Mouse (Mus musculus): Measurements from ENCODE around the gene Zc3hc1.

Gene Zc3hc1

DNA sequence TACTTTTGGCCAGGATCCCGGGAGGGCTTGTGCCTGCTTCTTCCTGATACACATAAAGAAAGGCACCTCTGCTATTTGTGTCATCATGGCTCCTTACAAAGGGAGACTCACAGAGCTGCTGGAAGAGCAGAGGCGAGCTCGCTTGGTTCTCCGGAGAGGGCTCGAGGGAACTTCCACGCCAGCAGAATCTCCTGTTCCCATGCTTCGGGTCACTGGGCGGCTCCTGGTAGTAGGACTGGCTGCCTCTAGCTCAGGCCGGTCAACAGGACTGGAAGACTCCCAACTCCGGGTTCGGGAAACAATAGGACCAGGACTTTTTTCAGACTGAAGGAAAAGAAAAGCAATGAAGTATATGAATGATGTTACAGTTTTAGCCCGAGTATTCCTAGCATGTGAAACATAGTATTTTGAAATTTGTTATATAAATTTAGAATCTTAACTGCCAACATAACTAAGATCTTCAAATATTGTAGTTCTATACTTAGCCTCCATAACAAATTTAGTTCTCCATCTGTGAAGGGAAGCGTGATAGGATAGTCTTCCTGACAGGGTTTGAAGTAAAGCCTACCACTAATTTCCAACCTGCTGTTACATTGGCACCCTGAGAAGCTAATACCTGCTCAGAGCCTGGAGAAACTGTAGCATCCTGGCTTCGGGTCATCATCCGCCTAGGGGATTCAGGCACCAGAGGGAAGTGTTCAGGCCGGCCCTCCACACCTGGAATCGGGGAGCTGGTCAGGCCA lies 18.0 kb downstream of the Zc3hc1 start:
- no peak for DNase-seq (ENCODE audit: low spot score)

DNA sequence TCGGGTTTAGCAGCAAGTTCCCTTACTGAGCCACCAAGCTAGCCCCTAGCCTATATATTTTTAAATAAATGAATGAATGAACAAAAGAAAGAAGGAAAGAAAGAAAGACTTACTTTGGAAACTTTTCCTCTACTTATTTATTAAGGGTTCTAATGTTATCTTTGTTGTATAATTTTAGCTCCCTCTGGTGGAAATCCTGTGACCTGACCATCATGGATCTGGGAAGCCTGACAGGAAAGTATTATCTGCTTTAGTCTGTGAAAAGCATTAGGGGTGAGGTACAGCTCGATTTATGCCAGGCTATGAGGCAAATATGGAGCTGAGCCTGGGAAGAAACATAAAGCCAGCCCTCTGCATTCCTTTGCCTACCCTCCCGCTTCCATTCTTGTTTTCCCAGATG lies 21.5 kb downstream of the Zc3hc1 start:
- DNase-seq (ENCODE audit: low spot score): no peak

DNA sequence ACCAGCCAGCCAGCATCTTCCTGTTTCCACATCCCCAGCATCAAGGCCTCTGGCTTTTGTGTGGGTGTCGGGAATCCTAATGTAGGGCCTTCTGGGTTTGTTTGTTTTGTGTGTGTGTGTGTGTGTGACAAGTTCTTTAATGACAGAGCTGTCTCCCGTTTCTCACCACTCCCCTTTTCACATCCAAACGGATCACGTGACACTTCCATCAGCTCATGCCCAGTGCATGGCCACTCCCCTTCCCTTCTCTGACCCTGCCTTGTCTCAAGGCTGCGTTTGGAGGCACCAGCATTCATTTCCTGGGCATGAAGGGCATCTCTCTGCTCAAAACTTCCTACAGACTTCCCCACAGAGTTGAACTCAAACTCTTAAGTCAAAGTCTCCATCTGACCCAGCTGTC lies 27.0 kb downstream of the Zc3hc1 start:
- no peak for DNase-seq (ENCODE audit: low spot score)

DNA sequence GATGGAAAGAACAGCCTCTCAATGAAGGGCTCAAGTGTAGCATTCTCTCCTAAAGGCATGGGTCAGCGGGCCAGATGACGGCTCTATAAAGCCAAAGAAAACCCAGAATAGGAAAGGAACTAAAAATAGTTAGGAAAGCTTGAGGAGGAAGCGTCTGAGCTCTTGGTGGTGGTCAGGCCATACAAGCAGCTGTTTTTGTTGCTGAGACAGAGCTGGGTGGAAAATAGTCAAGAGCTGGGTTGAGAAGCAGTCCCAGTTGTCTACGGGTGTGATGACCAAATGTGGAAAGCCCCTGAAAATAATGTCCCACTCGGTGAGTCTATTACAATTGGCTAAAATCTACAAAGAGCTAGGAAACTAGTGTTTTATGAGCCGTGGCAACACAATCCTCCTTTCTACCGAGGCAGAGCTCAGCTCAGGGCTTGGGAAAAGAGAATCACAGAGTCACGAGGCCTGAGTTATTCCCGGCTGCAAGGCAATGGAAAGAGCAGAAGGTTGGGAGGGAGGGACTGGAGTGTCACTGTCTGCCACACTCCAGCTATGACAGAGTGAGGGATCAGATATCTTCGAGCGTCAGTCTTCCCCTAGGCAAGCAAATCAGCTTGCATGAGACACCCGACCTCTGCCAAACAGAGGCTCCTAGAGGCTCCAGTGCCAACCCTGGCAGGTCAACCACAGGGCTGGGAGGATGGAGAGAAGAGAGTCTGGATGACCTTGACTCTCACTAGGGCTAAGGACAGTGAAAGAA lies 30.9 kb downstream of the Zc3hc1 start:
- no peak for DNase-seq (ENCODE audit: low spot score)

DNA sequence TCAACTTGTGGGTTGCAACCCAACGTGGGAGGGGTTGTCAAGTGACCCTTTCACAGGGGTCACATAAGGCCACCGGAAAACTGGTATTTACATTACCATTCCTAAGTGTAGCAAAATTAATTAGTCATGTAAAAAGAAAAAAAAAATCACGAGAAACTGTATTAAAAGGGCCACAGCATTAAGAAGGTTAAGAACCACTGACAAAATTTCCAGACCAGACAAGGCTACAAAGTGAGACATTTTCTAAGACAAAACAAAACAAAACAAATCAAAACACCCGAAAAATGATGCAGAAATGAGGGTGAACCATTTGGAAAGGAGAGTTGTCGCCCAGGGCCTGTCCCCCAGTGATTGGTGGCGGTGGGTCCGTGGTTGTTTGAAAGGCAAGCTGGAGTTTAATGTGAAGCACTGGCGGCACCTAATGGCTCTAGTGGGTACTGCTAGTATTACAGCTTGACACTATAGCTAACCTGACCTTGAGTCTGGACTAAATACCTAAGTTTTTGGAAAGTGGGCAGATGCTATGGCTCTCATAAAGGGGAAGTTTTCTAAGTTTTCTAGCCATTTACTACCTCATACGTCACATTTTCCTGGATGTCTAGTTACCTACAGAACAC lies 33.2 kb downstream of the Zc3hc1 start:
- DNase-seq (ENCODE audit: low spot score): peak; percentile 58

DNA sequence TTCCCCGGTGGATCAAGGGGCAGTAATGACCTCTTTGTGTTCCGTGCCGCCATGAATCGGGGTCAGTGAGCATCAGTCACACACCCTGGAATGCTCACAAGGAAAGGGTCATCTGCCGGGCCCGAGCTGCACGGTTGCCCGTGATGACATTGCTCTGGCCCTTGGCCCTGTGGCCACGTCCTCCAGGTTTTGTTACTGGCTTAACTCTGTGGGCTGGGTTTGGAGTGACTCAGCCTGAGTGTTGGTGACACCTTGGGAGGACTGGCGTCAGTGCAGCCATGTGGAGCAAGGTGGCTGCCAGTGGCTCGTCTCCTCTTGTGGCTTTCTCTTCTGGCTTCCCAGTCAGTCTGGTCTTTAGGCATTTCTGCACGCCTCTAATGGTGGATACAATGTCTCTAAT lies 34.1 kb downstream of the Zc3hc1 start:
- DNase-seq (ENCODE audit: low spot score): no peak

DNA sequence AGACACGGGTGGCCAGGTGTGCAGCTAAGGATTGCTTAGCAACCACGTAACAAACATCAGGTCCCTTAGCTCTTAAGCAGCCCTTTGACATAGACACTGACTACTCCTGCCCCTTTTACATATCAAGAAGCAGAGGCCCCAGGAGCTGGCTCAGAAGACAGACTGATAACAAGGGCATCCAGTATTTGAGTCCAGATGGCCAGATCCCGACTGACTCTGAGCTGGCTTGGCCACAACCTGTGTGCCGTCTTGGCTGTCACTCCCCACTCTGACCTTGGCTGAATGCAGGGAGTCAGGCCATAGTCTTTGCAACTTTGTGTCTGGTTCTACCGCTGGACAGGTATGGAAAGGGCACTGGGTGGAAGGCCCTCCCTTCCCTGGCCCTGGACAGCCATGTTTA lies 34.7 kb downstream of the Zc3hc1 start:
- DNase-seq (ENCODE audit: low spot score): peak; percentile 29

DNA sequence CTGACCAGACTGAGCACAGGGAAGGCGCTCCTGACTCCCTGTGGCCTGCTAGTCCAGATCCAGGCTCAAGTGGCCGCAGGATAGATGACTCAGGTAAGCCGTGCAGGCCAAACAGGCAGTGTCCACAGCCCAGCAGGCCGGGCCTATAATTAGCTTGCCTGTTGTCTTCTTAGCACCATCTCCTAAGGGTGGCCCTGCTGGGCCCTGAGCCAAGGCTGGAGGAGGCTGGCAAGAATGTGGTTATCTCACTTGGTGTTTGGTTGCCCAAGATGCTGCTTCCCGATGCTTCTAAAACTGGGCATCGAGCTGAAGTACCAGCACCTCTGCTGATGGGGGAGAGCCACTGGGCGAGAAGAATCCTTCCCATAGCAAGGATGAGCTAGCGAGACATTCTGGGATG lies 35.1 kb downstream of the Zc3hc1 start:
- peak; percentile 62 for DNase-seq (ENCODE audit: low spot score)

DNA sequence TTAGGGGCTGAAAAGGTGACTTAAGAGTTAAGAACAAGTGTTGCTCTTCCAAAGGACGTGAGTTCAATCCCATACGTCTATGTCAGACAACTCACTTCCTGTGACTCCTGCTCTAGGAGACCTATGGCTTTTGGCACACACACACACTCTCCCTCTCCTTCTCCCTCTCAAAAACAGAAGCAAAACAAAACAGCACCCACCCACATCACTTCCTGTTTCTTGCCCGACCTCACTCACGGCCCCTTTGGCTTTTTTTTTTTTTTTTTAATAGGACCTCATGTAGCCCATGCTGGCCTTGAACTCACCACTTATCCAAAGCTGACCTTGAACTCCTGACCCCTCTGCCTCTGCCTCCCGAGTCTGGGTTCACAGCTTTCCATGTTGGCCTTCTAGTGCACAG lies 36.1 kb downstream of the Zc3hc1 start:
- DNase-seq (ENCODE audit: low spot score): no peak

DNA sequence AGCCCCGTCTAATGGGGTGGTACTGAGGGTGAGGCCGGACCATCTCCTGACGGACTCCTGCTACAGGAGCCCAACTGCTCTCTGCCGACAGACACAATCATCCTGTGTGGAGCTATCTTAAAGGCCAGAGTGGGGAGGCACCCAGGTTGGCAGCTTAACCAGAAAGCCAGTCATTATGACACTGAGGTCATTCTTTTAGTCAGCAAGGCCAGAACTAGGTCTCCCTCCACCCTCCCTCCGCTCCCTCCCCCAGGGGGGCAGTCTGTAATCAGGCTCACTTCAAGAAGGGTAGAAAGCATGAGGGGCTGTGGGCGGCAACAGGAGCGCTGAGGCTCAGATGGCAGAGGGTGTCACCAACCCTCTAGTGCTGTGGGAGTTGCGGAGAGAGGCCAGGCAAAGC lies 37.2 kb downstream of the Zc3hc1 start:
- DNase-seq (ENCODE audit: low spot score): peak; percentile 29

DNA sequence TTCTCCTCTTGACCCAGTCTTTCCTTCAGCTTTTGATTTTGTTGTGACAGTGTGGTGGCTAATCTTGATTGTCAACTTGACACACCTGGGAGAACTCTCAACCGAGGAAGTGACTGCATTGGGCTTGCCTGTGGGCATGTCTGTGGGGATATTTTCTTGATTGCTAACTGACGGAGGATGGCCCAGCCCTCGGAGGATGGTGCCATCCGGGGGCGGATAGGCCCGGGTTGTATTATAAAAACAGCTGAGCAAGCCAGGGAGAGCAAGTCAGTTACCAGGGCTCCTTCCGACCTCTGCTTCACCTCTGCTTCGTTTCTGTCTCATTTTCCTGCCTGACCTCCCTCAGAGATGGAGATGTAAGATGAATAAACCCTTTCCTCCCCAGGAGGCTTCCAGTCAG lies 38.1 kb downstream of the Zc3hc1 start:
- no peak for DNase-seq (ENCODE audit: low spot score)

DNA sequence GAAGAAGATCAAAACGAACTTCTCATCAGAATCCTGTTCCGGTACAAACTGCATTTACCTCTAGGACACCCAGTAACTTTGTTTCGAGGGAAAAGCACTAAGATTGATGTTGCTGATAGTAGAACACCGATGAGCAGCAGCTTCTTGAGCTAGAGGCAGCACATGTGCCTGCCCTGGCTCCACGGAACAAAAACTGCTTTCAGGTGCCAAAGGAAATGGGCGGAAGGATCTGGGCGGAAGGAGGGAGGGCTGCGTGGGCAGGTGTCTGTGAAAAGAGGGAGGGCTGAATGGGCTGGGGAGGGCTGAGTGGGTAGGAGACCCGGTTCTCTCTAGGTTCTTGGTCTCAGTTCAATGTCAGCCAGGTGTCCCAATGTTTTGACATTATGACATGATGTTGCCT lies 39.5 kb downstream of the Zc3hc1 start:
- DNase-seq (ENCODE audit: low spot score): no peak

DNA sequence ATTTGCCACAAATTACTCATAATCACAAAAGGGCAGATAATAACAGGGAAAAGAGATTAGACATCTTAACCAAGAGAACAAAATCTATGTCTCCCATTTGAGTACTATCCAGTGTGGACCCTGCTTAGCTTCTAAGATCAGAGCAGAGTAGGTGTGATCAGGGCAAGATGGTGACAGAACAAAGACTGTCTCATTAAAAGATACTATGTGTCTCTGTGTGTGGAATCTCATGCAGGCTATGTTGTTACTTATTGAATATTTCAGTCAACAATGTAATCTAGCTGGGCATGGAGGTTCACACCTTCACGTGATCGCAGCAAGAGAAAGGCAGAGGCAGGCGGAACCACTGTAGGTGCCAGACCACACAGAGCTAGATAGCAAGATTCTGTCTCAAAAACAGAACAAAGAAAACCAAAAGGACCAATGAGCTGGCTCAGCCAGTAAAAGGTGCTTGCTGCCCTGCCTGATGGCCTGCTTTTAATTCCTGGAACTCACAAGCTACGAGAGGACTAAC lies 43.5 kb downstream of the Zc3hc1 start:
- DNase-seq (ENCODE audit: low spot score): no peak

DNA sequence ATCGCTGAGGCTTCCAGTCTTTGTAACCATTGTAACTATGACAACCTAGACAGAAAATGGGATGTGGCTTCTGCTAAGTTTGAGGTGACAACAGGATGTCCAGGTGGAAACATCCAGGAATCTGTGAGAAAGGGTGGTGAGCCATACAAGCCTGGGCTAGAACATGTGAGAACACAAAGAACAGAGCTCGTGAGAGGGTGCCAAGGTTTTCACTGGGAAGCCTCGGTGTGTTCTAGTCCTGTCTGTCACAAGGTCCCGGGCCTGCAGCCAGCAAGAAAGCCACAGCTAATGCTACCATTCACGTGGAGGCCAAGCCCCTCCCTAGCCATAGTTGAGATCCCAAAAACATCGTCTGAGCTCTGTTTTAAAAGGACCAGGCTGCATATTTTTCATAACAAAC lies 44.1 kb downstream of the Zc3hc1 start:
- peak; percentile 40 for DNase-seq (ENCODE audit: low spot score)

DNA sequence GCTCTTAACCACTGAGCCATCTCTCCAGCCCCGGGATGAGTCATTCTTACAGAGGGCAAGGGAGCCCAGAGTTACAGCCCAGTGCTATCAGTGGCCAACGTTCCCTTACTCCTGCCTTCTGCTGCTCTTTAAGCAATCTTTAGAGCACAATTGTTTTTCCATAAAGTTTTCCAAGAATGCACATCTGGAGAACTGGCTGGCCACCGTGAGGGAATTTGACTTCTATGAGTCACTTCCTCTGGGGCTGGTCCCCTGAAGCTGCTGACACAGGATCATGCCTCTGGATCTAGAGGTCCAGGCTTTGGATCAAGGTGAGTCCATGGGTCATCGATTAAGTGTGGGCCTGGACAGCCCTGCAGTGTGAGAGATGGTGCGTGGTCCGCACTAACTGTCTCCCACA lies 46.8 kb downstream of the Zc3hc1 start:
- no peak for DNase-seq (ENCODE audit: low spot score)

DNA sequence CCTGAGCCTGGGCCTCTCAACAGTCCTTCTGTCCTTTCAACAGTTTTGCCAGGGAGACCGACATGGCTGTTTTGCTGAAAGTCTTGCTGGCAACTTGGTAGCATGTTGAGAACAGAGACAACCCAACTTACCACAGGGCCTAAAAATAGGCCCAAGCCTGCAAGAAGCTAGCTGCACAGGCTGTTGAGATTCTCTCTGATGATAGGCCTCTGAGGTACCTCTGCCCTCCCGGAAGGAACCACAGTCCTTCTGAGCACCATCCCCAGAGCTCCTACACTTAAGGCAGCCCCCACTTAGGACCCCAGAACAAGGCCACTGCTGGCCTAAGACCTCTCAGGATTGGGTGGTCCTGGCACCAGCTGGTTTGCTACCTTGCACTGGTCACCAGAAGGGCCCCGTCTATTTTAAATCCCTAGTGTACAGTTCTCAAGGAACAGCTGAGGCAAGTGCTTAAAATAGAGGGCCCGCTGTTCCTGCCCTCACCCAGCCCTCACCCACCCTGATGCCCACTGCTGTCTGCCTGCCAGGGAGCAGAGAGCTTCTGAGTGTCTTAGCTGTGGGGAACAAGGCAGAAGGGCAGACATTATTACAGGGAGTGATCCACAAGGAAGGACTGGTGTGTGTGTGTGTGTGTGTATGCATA lies 50.5 kb downstream of the Zc3hc1 start:
- DNase-seq (ENCODE audit: low spot score): no peak

DNA sequence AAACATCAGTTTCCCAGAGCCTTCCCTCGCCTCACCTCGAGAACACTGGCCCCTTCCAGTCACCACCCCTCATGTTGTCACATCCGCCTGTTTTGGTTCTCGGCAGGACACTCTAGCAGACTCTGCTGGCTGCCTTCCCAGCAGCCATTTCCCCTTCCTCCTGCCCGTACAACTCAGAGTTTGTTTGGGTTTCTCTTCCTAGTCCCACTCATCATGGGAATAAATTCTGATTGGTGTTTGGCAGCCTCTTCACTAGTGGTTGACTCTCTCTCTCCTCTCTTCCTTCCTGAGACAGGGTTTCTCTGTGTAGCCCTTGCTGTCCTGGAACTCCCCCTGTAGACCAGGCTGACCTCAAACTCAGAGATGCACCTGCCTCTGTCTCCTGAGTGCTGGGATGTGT lies 53.9 kb downstream of the Zc3hc1 start:
- DNase-seq (ENCODE audit: low spot score): peak; percentile 50

DNA sequence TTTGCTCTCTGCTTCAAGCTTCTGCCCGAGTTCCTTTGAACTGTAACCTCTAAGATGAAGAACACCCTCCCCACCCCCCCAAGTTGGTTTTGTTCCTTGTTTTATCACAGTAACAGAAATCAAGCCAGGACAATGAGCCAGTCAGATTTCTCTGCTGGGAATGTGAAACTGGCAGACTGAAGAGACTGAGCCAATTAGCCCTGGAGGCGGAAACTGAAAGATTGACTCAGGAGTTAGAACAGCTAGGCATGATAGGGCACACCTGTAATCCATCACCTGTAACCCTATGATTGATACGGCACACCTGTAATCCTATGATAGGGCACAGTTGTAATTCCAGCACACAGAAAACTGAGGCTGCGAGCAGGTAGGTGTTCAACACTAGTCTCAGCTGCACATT lies 58.6 kb downstream of the Zc3hc1 start:
- no peak for DNase-seq (ENCODE audit: low spot score)

DNA sequence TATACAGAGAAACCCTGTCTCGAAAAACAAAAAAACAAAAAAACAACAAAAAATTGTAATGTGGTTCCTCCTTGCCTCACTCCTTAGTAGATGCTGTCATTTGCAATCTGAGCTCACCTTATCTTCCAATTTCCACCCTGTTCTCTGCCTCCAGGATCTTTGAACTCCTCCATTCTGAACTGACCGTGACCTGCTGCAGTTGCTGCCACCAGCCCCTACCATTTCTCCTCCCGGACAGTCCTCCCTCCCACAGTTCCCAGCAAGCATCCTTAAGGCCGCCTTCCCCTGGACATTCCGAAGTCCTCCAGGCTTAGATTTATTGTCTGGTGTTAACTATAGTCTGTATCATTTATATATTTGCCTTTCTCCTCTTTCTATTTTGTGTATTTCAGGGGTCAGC lies 60.1 kb downstream of the Zc3hc1 start:
- DNase-seq (ENCODE audit: low spot score): no peak

DNA sequence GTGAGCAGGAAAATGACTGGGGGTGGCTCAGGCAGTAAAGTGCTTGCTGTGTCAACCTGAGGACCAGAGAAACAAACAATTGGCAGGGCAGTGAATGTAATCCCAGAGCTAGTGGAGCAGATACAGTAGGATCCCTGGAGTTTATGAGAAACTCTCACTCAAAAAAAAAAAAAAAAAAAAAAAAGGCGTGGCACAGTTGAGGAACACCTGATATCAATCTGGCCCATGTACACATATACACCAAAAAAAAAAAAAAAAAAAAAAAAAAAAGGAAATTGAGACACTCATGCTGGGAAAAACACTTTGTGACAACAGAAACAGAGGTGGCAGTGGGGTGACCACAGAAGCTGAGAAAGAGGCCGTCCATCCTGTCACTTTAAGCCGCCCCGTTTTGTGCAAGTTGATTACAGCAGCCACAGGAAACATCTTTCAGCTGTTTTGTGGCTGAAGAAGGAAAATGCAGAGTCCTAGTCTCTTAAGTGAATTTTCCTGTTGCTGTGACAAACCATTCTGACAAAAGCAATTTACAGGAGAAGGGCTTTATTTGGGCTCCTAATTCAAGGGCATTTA lies 64.8 kb downstream of the Zc3hc1 start:
- DNase-seq (ENCODE audit: low spot score): no peak

DNA sequence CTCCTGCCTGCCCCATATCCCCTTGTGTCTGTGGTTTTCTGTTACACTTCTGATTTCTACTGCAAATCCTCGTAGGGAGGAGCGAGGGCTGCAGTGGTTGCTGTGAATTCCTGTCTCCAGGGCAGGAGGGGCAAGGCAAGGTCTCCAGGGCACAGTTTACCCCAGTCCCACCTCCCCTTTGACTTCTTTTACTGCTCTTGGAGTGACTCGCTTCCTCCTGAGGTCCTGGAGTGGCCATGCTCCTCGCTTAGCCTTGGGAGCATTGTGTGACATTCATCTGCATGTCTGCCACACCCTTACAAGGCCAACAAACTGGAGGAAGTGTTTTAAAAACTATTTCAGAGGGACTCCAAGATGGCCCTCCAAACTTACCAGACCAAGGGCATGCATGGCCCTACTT lies 69.8 kb downstream of the Zc3hc1 start:
- DNase-seq (ENCODE audit: low spot score): no peak

DNA sequence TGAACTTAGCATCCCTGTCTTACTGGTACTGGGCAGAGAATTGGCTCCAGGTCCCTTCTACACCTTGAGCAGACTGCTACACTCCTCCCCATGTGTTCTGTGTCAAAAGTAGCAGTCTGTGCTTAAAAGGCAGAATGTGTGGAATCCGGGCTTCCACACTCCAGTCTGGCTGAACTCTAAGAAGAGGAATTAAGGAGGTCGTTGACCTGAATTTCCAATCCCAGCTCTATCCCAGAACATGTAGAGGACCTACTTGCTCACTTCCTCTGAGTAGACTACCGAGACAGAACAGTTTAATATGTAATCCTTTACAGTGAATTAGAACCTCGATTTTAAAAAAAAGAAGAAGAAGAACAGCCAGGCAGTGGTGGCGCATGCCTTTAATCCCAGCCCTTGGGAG lies 71.6 kb downstream of the Zc3hc1 start:
- DNase-seq (ENCODE audit: low spot score): no peak
